Mouse (Mus musculus) cortical plate, adult 2 months (tissue): ENCODE measurements at regions not wholly inside any gene's neighbourhood (a gene's known extent, or its start where the extent isn't known, plus 50 kb on each side); places are given as distances from the start of the nearest gene placed in this dataset.

Source experiments
- CTCF ChIP-seq: fragments of 200-500 bp; IDR thresholded peaks from 2 replicates; pipeline ENCODE4 v1.5.1; 2011; ENCODE audit warnings: mild to moderate bottlenecking, control low read depth, low read length; ENCODE audit not compliant: insufficient read depth; ENCODE audit errors: extremely low read depth
- POLR2A ChIP-seq: fragments of 200-500 bp; IDR thresholded peaks from 2 replicates; pipeline ENCODE4 v1.6.1; 2011; ENCODE audit warnings: mild to moderate bottlenecking, low read length, control low read depth; ENCODE audit not compliant: insufficient read depth; ENCODE audit errors: extremely low read depth

- TF ChIP-seq POLR2A = no peak
- TF ChIP-seq CTCF = no peak
Observed at GRCm38 (mm10) chr12:15555471-15555870, 261.3 kb downstream of the Trib2 start.
